Mouse (Mus musculus) telencephalon, adult 2 months (tissue): Measurements from ENCODE around the gene Cenpv.
"Not testable (repeated sequence)": the region's sequence is repeated elsewhere in the genome, so short reads cannot be mapped to it uniquely, and the experiment has no call there.

Experiments used
- DNase-seq: peaks from one replicate; pipeline ENCODE4 v3.0.0-alpha.2; 2011; ENCODE audit warnings: low read depth, low spot score

The Cenpv gene

DNA sequence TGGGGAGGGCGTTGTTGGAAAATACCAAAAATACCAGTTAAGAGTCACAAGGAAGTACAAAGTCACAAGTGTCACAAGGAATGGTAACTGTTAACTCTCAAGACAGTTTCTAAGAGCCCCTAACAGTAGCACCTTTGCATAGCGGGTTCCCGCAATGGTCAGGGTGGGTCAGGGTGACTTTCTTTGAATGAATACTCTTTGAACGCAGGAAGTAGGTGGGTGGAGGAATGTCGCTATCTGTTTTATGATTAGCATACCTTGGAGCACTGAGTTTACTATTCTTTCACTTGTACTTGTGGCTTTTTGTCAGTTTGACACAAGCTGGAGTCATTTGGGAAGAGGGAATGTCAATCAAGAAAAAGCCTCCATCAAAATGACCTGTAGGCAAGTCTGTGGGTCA lies 30.2 kb downstream of the Cenpv start:
- DNase-seq, result not testable (repeated sequence)

DNA sequence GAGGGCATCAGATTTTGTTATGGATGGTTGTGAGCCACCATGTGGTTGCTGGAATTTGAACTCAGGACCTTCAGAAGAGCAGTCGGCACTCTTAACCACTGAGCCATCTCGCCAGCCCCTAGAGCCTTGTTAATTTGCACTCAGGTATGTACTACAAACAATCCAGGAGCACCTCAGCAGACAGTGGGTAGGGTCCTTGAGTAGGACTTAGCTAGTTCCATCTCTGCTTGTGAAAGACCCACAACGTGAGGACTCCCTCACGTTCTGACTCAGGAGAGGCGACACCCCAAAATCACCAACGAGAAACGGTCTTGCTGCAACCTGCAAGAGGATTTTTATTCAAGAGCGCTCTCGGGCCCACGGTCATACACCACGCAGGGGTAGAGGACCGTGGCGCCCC lies 30.7 kb downstream of the Cenpv start:
- DNase-seq, result not testable (repeated sequence)

DNA sequence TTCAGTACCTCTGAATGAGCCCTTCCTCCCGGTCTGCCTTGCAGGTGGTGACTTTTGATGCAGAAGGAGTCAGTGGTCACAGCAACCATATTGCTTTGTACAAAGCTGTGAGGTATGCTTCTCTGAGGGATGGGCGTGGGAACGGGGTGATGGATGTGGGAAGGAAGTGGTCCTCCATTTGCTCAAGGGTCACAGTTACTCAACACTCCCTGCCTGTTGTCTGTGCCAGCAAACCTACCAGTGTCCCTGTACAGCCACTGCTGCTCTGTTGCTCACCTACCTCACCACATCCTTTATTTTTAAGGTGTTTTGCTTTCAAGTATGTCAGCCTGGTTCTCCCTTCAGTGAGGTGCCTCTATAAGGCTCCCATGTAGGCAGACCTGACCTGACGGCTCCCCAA lies 31.4 kb downstream of the Cenpv start:
- no peak for DNase-seq

DNA sequence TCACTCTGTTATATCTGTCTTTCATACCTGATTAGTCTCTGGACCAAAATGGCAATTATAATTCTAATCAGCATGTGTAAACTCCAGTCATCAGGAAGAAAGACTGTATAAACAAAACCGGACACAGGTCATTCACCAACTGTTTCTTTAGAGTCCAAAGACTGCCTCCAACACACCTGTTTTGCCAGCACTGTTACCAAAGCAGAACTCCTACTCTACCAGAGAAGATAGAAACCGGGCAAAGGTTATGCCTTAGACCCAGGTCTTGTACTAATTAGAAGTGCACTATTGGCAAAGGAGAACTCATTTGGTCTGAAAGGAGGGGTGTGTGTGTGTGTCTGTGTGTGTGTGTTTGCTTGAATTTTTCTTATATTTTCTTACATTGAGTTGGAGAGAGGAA lies 38.5 kb downstream of the Cenpv start:
- DNase-seq, result no peak

DNA sequence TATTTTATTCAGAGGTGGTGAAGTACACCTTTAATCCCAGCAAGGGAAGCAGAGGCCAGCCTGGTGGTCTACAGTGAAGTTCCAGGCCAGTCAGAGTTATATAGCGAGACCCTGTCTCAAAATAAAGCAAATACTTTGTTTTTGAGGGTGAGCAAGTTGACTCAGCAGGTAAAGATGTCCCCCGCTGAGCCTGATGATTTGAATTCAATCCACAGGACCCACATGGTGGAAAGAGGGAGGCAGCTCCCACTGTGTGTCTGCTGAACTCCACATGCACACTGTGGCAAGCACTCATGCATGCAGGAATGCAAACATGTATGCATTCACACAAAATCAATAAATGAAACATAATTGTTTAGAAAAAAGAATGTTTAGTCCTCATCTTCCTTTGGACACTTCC lies 40.3 kb downstream of the Cenpv start:
- DNase-seq, result no peak

DNA sequence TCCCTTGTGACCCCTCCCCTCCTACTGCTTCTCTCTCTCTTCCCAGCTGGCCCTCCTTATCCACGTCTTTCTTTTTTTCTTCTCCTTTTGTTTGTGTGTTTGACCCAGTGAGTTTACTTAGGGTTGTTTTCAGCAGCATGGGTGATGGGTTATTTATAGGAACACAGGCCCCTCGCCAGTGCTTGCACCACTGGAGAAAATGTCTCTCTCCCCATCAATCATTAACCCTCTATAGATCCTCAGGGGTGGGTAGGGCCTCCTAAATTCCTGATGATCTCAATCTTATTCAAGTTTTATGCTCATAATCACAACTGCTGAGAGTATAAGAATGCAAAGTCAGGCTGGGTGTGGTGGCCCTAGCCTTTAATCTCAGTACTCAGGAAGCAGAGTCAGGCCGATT lies 41.9 kb downstream of the Cenpv start:
- no peak for DNase-seq

DNA sequence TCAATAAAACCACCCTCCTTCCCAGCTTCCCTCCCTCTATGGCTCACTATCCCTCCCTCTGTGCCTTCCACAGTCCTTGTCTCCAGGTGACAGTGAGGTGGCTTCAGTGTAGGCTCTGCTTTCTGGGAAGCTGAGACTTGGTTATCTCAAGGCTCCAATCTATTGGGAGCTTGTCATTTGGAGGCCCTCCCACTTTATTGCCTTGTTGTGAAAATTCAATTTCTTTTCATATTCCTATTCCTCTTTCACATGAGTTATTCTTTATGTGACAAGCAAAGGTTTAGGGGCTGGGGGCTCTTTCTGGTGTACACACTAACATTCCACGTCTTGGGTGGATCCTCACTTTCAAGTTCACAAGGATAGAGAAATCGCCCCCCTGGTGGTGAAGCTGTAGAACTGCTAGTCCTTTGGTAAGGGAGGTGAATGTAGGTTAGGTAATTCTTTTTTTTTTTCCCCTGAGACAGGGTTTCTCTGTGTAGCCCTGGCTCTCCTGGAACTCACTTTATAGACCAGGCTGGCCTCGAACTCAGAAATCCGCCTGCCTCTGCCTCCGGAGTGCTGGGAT lies 42.8 kb downstream of the Cenpv start:
- DNase-seq, result no peak

DNA sequence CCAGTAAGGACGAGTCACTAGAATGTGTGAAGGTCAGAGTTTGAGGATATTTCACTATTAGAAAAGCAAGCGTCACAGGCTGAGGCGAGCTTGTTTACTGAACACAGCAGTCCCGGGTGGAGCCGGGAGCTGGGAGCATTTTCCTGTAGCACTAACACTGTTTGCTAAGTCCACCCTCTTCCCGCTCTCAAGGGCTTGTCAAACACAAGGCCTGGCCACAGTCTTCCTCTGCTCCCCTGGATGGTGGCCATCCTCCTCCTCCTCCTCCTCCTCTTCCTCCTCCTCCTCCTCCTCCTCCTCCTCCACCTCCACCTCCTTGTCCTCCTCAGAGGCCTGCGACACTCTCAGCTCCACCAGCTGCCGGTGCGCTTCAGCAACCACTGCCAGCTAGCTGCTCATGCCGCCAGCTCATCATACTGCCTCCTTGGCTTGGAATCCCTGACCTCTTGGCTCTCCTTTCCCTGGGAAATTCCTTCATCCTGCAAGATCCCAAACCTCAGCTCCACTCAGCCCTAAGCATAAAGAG lies 43.7 kb downstream of the Cenpv start:
- DNase-seq, result no peak

DNA sequence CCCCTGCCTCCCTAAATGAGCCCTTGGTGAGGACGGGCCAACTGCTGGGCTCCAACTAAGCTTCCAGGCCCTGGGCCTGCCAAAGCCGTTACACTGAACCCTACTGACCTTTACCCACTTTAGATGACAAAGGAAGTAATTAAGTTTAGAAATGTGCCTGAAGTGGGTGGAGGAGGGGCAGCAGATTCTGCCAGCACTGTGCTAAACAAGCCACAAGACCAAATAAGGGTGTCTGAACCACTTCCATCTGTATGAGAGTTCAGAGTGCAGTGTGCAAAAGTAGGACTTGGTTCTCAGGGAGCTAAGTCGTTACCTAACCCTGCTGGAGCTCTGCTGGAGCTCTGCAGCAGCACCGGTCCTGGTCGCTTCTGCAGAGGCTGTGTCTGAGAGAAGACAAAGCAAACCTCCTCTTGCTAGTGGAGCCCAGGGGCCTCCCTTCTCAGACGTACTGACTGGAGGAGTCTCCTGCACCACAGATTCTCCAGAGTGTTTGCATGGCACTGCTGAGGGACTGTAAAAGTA lies 44.2 kb downstream of the Cenpv start:
- DNase-seq, result no peak

DNA sequence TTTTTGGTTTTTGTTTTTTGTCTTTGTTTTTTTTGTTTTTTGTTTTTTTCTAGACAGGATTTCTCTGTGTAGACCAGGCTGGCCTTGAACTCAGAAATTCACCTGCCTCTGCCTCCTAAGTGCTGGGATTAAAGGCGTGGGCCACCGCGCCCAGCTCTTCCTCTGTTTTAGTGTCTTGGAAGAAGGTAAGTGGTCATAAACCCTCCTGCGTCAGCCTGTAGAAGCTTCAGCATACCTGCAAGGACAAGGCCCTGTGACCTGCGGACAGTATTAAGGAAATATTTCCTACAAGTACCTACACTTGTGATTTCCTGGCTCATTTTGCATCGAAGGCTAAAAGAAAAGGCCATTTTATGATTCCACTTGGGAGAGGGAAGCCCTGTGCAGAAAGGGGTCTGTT lies 45.4 kb downstream of the Cenpv start:
- DNase-seq, result no peak

DNA sequence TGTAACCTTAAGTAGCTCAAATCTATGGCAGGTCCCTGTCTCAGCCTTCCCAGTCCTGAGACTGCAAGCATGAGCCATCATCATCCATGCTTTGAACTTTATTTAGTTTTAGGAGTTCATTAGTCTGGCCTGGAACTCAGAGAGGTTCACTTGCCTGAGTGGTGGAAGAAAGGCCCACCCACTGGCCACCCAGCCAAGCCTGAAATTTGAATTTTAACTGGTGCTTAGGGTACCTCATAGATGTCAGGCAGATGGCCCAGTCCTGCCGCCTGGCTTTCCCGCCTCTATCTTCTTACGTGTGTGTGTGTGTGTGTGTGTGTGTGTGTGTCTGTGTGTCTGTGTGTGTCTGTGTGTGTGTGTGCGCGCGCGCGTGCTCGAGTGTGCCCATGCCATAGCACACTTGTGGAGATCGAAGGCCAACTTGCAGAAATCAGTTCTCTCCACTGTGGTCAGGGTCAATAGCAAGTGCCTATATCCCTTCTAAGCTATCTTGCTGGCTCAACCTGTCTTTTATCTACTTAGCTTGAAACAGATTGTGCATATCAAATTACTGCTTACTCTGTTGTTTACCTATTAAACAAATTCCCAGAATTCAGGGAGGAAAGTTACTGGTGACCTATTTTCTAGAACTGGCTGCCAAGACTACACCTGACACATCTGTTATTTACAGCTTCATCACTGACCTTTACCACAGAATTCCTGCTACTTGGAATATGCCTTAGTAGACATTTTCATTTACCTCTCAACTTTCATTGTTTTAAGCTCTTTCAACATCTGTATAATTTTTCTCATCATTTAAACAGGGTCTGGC lies 51.3 kb downstream of the Cenpv start:
- no peak for DNase-seq

DNA sequence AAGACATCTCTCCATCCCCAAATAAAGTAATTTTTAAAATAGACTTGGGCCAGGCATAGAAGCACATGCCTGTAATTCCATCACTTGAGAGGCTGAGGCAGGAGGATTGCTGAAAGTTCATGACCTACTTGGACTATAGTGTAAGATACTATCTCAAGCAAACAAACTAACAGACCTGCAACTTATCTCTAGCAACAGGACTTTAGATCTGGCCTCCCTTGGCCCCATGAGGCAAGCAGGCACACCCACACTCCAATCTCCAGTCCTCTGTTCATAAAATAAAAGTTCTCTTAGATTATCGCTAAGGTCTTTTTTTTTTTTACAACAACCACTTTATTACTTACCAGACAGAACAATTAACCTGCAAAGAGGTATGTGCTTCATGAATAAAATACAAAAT lies 52.1 kb downstream of the Cenpv start:
- DNase-seq, result no peak

DNA sequence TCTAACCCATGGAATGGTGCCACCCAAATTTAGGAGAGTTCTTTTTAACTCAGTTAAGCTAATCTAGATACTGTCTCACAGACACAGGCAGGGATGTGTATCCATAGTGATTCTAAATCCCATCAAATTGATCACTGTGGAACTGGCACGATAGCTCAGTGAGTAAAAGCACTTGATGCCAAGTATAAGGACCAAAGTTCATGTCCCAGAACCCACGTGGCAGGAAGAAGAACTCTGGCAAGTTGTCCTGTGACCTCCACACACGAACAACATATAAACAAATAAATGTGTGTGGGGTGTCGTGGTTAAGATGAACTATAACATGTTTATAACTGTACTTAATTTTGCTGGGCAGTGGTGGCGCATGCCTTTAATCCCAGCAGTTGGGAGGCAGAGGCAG lies 59.5 kb downstream of the Cenpv start:
- DNase-seq, result no peak

DNA sequence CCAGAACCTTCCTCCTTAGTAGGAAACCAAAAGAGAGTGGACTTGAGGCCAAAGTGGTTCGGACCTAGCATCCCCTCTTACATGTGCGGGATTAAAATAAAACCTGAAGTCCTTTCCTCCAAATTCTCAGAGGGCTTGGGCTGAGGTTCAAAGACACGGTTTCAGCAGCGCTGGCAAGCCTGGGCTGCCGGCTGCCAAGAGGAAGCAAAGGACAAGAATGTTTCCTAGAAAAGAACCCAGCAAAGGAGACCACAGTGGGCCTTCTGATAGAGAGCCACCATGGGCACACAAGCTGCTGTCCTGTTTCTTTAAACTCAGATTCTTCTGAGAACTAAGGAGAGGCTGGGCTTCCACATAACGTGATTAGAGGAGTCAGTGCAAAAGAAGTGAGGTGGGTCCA lies 60.1 kb downstream of the Cenpv start:
- no peak for DNase-seq

DNA sequence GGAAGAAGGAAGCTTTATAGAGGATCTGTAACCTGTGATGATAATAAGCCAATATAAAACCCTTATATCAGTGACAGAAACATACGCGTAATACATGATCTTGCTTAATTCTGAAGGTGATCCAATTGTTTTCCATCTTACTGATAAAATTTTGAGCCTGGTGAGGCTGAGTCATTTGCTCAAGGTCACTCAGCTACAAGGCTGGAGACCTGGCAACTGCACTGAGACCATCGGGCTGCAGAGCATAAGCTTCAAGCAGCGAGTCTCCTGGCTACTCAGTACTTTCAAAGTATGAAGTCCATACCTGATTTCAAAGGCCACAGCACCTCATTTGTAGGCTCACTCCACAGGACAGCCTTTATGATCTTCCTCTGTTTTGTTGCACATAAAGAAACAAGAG lies 62.9 kb downstream of the Cenpv start:
- no peak for DNase-seq
